Mouse (Mus musculus): Measurements from ENCODE around the gene Adgrl1. TPM values are rescaled to one million over a fixed set of nuclear protein-coding genes. Genes with fewer than 3 reads are reported as not detected.

Gene Adgrl1
- polyA plus RNA-seq (2012; rRNA removed), result 162 and 190 TPM in 2 replicates

GRCm38 (mm10) chr8:83899363-83900252 lies at the start of gene Adgrl1:
Gene Adgrl1, plus strand, starts transcription at chr8:83900105.

GRCm38 (mm10) chr8:83955106-83955957 lies 55.4 kb downstream of the Adgrl1 start, which contains the start of the genes Gm10644 and Asf1b:
Gene Gm10644, minus strand, starts transcription at chr8:83955205.
Gene Asf1b, plus strand, starts transcription at chr8:83955507.

GRCm38 (mm10) chr8:83972150-83973120 lies 72.5 kb downstream of the Adgrl1 start, which contains the start of gene Prkaca:
Gene Prkaca, plus strand, starts transcription at chr8:83972993.

Other genes starting within 250 kb of the Adgrl1 start
- 66.9 and 72.8 TPM in 2 replicates for gene Gipc1, start 247.4 kb upstream of the Adgrl1 start, polyA plus RNA-seq (2012; rRNA removed)
- gene Ptger1, start 233.4 kb upstream of the Adgrl1 start, polyA plus RNA-seq (2012; rRNA removed), result 7.0 and 10.3 TPM in 2 replicates
- gene Pkn1, start 200.9 kb upstream of the Adgrl1 start, polyA plus RNA-seq (2012; rRNA removed), result 95.9 and 97.6 TPM in 2 replicates
- gene Ddx39, start 184.9 kb upstream of the Adgrl1 start, polyA plus RNA-seq (2012; rRNA removed), result 42.9 and 48.4 TPM in 2 replicates
- gene Adgre5, start 158.8 kb upstream of the Adgrl1 start, polyA plus RNA-seq (2012; rRNA removed), result 48.9 and 58.5 TPM in 2 replicates
- 1.2 and 2.1 TPM in 2 replicates for gene Gm10644, start 55.1 kb downstream of the Adgrl1 start, polyA plus RNA-seq (2012; rRNA removed)
- gene Asf1b, start 55.4 kb downstream of the Adgrl1 start, polyA plus RNA-seq (2012; rRNA removed), result 19.7 and 21.1 TPM in 2 replicates
- 64.4 and 81.8 TPM in 2 replicates for gene Prkaca, start 72.9 kb downstream of the Adgrl1 start, polyA plus RNA-seq (2012; rRNA removed)
- gene Samd1, start 97.6 kb downstream of the Adgrl1 start, polyA plus RNA-seq (2012; rRNA removed), result 68.8 and 69.5 TPM in 2 replicates
- 1.7 and 1.8 TPM in 2 replicates for gene 1700067K01Rik, start 101.4 kb downstream of the Adgrl1 start, polyA plus RNA-seq (2012; rRNA removed)
- gene 2210011C24Rik, start 112.1 kb downstream of the Adgrl1 start, polyA plus RNA-seq (2012; rRNA removed), result 1.9 and 3.5 TPM in 2 replicates
- gene Palm3, start 121.4 kb downstream of the Adgrl1 start, polyA plus RNA-seq (2012; rRNA removed), result 3.5 and 3.7 TPM in 2 replicates
- gene Il27ra, start 142.5 kb downstream of the Adgrl1 start, polyA plus RNA-seq (2012; rRNA removed), result 6.1 and 6.3 TPM in 2 replicates
- gene Rln3, start 144.9 kb downstream of the Adgrl1 start, polyA plus RNA-seq (2012; rRNA removed), result 6.3 and 7.4 TPM in 2 replicates
- gene Gm10643, start 165.0 kb downstream of the Adgrl1 start, polyA plus RNA-seq (2012; rRNA removed), result 0.75 and 1.1 TPM in 2 replicates
- gene Rfx1, start 166.7 kb downstream of the Adgrl1 start, polyA plus RNA-seq (2012; rRNA removed), result 48.2 and 48.7 TPM in 2 replicates
- 76.0 and 80.2 TPM in 2 replicates for gene Dcaf15, start 204.7 kb downstream of the Adgrl1 start, polyA plus RNA-seq (2012; rRNA removed)
- gene Podnl1, start 225.9 kb downstream of the Adgrl1 start, polyA plus RNA-seq (2012; rRNA removed), result 18.3 and 59.6 TPM in 2 replicates
- gene Cc2d1a, start 247.8 kb downstream of the Adgrl1 start, polyA plus RNA-seq (2012; rRNA removed), result 44.9 and 46.5 TPM in 2 replicates
- 4.2 and 5.2 TPM in 2 replicates for gene 4930432K21Rik, start 247.9 kb downstream of the Adgrl1 start, polyA plus RNA-seq (2012; rRNA removed)